In the genomic region with DNA sequence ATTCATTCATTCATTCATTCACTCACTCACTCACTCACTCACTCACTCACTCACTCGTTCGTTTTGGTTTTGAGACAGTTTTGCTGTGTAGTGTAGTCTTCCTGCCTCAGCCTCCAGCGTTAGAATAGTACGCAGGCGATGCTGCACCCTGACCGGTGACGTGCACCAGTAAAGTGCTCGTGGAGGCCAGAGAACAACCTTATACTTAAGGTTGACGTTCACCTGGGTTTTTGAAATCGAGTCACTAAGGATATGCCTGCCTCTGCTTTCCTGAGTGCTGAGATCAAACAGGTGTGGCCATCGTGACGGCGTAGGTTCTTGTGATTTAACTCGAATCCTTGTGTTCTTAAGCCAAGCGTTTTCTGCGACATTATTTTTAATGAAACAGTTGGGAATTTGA, we compare ENCODE assay signal across 7 mouse cellular contexts. TPM values are rescaled to one million over a fixed set of nuclear protein-coding genes. Genes with fewer than 3 reads are reported as not detected.
DNase-seq lines count a peak whose midpoint lies in the region; ATAC-seq lines count a peak whose summit lies in the region.

No protein-coding gene starts in this region.

- H3K27ac ChIP-seq in brown adipose tissue, adult 24 weeks (replicated peaks; ENCODE audit: low read depth, low read length), result peak overlapping the region; percentile 48
- peak overlapping the region; percentile 73; the same call in 1 of the 2 replicates for H3K27ac ChIP-seq in hindbrain, embryonic 10.5 days
- peak overlapping the region; percentile 70 for H3K27ac ChIP-seq in liver, embryonic 13.5 days
- H3K27ac ChIP-seq in neural tube, embryonic 14.5 days (ENCODE audit: low read depth, low read length), result no peak overlapping the region; the same call in 1 of the 2 replicates

- H3K4me2 ChIP-seq in liver, embryonic 13.5 days, result peak overlapping the region; percentile 83
- peak overlapping the region; percentile 71 for H3K4me2 ChIP-seq in neural tube, embryonic 14.5 days (ENCODE audit: low read depth, low read length)

- peak overlapping the region; percentile 69 for H3K9ac ChIP-seq in liver, embryonic 13.5 days
- peak overlapping the region; percentile 37; the same call in 1 of the 2 replicates for H3K9ac ChIP-seq in neural tube, embryonic 14.5 days (replicated peaks; ENCODE audit: low read depth, low read length)

- DNase-seq in retina, postnatal 1 day, result peak; percentile 7
- DNase-seq in retina, embryonic 14.5 days (ENCODE audit: low spot score), result no peak
- no peak for DNase-seq in hindbrain, embryonic 10.5 days (ENCODE audit: low spot score)
- peak; percentile 3 for DNase-seq in liver, embryonic 13.5 days
- no peak for DNase-seq in ovary, postnatal 14 days (ENCODE audit: low spot score)

- no peaks in the 10 kb centered on the region for H3K27me3 ChIP-seq in hindbrain, embryonic 10.5 days (ENCODE audit: insufficient read depth, poor library complexity, severe bottlenecking)
- H3K27me3 ChIP-seq in liver, embryonic 13.5 days, result no peaks in the 10 kb centered on the region
- H3K27me3 ChIP-seq in neural tube, embryonic 14.5 days (ENCODE audit: control insufficient read depth, insufficient read depth, low read length), result no peaks in the 10 kb centered on the region

- peak overlapping the region; percentile 62 for H3K4me3 ChIP-seq in brown adipose tissue, adult 24 weeks (ENCODE audit: insufficient read depth, low read depth, low read length)
- peak overlapping the region; percentile 91 for H3K4me3 ChIP-seq in hindbrain, embryonic 10.5 days
- peak overlapping the region; percentile 83 for H3K4me3 ChIP-seq in liver, embryonic 13.5 days (replicated peaks)
- peak overlapping the region; percentile 56 for H3K4me3 ChIP-seq in neural tube, embryonic 14.5 days (ENCODE audit: low read depth, low read length)

- peak; percentile 16; the same call in 1 of the 2 replicates for ATAC-seq in liver, embryonic 13.5 days (ENCODE audit: low read depth)
- peak; percentile 29 for ATAC-seq in neural tube, embryonic 14.5 days (ENCODE audit: low read depth)

- no peaks in the 10 kb centered on the region for H3K4me1 ChIP-seq in brown adipose tissue, adult 24 weeks (ENCODE audit: control insufficient read depth, insufficient read depth, insufficient read length, low read length)
- H3K4me1 ChIP-seq in hindbrain, embryonic 10.5 days (replicated peaks), result peaks cover 13% of the 10 kb centered on the region
- H3K4me1 ChIP-seq in liver, embryonic 13.5 days (replicated peaks), result peaks cover 18% of the 10 kb centered on the region
- peaks cover 8% of the 10 kb centered on the region; the same call in 1 of the 2 replicates for H3K4me1 ChIP-seq in neural tube, embryonic 14.5 days (ENCODE audit: control insufficient read depth, insufficient read depth, low read length)

- 33% methylated on average over 16 of the region's 16 CpGs for WGBS in hindbrain, embryonic 10.5 days
- 17% methylated on average over 16 of the region's 16 CpGs for WGBS in liver, embryonic 13.5 days (ENCODE audit: insufficient replicate concordance)
- 34% methylated on average over 16 of the region's 16 CpGs for WGBS in neural tube, embryonic 14.5 days

- H3K9me3 ChIP-seq in hindbrain, embryonic 10.5 days, result no peaks in the 10 kb centered on the region
- no peaks in the 10 kb centered on the region for H3K9me3 ChIP-seq in liver, embryonic 13.5 days (replicated peaks)
- no peaks in the 10 kb centered on the region for H3K9me3 ChIP-seq in neural tube, embryonic 14.5 days (ENCODE audit: control insufficient read depth, low read length)

- no peaks in the 10 kb centered on the region for H3K36me3 ChIP-seq in hindbrain, embryonic 10.5 days
- H3K36me3 ChIP-seq in liver, embryonic 13.5 days, result no peaks in the 10 kb centered on the region
- peaks cover 4% of the 10 kb centered on the region; the same call in 1 of the 2 replicates for H3K36me3 ChIP-seq in neural tube, embryonic 14.5 days (ENCODE audit: control insufficient read depth, insufficient read depth, low read length)

RNA-seq across cellular contexts. Expression of a gene that starts 0.6 kb away (rescaled TPM):
- polyA plus RNA-seq in brown adipose tissue, adult 24 weeks (2012; ENCODE audit: insufficient read depth, insufficient read length, missing spikeins), result 10.6 and 12.0 TPM in 2 replicates
- 28.4 and 33.8 TPM in 2 replicates for polyA plus RNA-seq in hindbrain, embryonic 10.5 days (2016; fragmentation: Nextera tagmentation; extraction: Ambion mirVana)
- 20.4 and 20.8 TPM in 2 replicates for polyA plus RNA-seq in liver, embryonic 13.5 days (2015; fragmentation: Nextera tagmentation; extraction: Ambion mirVana)
- 30.6 and 34.3 TPM in 2 replicates for polyA plus RNA-seq in neural tube, embryonic 14.5 days (2014; fragmentation: Nextera tagmentation; extraction: Ambion mirVana)

RNA-seq across cellular contexts. Expression of a gene that starts 56.1 kb away (rescaled TPM):
- 14.8 and 18.7 TPM in 2 replicates for polyA plus RNA-seq in brown adipose tissue, adult 24 weeks (2012; ENCODE audit: insufficient read depth, insufficient read length, missing spikeins)
- polyA plus RNA-seq in hindbrain, embryonic 10.5 days (2016; fragmentation: Nextera tagmentation; extraction: Ambion mirVana), result 16.4 and 16.8 TPM in 2 replicates
- polyA plus RNA-seq in liver, embryonic 13.5 days (2015; fragmentation: Nextera tagmentation; extraction: Ambion mirVana), result 6.2 and 6.4 TPM in 2 replicates
- polyA plus RNA-seq in neural tube, embryonic 14.5 days (2014; fragmentation: Nextera tagmentation; extraction: Ambion mirVana), result 48.5 and 51.5 TPM in 2 replicates

Comparison
In these comparisons a context has a peak if more than half of its experiments do, and no peak if none do; other contexts are left out.
1. DNase-seq: peak in retina, postnatal 1 day (single experiment) and liver, embryonic 13.5 days (single experiment); none in retina, embryonic 14.5 days (single experiment), hindbrain, embryonic 10.5 days (single experiment) and ovary, postnatal 14 days (single experiment).
2. Peak in every context shown above with its lines, with median percentiles within 50 percentile points of each other: H3K4me3 ChIP-seq.